Mouse (Mus musculus) ovary, postnatal 14 days (tissue): ENCODE measurements at regions not wholly inside any gene's neighbourhood (a gene's known extent, or its start where the extent isn't known, plus 50 kb on each side); places are given as distances from the start of the nearest gene placed in this dataset.

Source experiments
- DNase-seq: peaks from one replicate; pipeline ENCODE4 v3.0.0; 2022; ENCODE audit warnings: low spot score

- no peak for DNase-seq
These were observed 272.9 kb upstream of the Sox2 start for GRCm38 (mm10) chr3:34377329-34377728.

GRCm38 (mm10) chr3:34371418-34371817 is 278.8 kb upstream of the Sox2 start:
- DNase-seq, result no peak

DNA sequence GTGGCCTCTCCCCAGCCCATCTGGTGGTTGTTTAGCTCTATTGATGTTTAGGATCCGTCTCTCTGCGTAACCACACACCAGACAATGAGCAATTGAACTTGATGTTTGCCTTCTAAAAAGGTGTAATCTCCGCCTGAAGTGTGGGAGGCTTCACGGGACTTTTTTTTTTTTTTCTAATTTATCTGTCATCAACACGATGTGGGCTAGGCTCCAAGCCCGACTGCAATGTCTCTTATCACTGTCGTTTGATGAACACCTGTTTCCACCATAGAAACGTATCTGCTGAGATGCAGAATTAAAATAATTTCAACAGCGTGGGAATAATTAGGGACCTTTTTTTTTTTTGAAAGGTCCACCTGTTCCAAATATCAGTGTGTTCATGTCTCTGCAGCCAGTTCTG is 257.0 kb upstream of the Dnajc19 start:
- no peak for DNase-seq

DNA sequence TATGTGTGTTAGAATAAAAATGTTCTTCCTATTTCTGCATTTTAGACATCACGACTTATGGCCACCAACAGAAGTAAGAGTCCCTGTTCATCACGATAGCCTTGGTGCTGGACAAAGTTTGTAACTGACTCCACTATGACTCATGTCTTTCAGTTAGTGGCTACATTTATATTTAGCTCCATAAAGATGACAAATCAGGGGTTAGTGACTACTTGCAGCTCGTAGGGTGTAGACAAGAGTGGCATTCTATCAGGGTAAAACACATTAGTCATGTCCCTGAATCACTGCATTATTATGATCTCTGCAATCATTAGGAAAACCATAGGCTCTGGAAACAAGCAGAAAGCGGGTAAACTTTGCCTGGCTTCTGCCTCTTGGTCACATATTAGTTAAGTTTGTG is 252.4 kb upstream of the Dnajc19 start:
- DNase-seq, result no peak

GRCm38 (mm10) chr3:34331889-34332276 is 250.8 kb upstream of the Dnajc19 start:
- DNase-seq, result no peak

DNA sequence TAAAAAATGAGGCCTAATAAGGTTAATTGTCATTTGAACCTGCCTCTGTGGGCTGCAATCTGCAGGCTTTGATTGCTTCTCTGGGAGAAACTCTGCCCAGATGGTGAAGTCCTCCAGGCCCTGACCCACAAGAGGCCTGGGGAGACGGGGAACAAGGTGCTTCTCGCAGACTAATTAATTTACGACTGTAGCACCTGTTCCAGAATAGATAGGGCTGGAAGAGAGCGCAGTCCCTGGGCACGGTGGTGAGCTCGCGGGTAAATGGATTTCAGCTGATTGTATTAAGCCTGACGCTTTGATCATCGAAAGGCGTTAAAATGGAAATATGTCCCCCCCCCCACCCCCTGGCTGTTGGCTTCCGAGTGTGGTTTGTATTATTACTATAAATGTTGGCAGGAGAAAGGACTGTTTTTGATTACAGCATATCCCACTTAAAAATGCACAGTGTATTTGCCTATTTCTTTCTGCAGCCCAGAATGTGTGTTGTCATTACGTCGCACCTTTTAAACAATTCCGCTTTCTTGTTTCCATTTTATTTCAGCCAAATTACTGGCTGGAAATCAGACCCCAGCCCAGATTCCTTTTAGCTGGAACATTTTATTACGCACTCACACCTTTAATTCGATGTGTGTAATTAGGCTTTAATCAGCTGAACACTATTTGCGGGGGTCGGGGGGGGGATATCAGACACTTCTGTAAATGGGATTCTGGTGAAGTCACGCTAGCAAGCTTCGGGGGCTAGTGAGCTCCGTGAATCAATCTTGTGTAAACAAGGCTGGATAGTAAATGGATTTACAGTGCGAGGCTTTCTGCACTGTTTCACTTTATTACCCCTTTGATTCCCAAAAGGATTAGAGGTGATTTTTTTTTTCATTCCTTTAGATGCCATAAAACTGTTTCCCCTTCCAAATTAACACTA is 250.1 kb upstream of the Dnajc19 start:
- no peak for DNase-seq

DNA sequence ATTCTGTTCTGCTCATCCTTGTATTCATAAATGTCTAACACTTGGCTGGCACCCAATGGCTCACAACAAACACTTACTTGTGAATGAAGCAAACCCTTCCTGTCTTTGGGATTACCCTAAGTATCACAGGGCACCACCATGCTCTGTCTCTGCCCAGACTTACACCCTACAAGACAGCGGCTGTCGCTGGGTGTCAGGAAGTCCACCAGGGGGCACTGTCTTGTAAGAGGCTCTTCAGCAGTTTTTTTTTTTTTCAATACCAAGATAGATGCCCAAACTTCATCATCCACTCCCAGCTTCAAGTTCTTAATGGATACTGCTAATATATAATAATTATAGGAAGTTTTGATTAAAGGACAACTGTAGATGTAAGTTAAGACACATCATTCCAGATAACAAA is 247.7 kb upstream of the Dnajc19 start:
- DNase-seq, result no peak

DNA sequence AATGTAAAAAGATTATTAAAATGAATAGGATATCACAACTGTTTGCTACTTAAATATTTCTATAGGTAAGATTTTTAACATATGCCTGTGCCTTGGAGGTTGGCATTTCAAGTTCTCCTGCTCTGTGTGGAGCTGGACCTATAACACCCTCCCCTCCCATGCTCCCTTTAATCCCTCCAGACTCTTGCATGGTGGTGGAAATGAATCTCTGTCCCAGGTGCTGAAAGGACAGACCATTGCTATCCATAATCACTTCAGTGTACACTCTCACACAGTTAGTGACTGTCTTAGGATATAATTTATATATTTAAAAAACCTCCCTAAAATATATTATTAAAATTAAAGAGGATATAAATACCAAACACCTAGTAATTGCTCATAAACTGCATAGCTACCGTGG is 244.5 kb upstream of the Dnajc19 start:
- DNase-seq, result no peak

GRCm38 (mm10) chr3:34322527-34323210 is 241.5 kb upstream of the Dnajc19 start:
- DNase-seq, result no peak

DNA sequence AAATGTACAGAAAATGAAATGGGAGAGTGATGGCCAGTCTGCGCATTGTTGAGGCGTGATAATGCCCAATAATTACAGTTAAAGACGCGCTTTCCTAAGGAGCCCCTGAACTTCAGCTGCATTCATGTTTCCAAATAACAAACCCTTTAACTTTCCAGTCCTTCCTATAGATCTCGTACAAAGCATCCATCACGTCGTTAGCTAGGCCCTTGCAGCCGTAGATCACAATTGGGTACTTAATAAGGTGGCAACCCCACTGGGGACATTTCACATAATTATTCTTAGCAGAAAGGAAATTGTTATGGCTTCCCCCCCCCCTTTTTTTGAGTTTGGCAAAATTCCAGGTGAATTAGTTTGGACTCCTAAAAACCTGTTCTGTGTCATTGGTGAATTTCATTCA is 233.7 kb upstream of the Dnajc19 start:
- DNase-seq, result no peak

GRCm38 (mm10) chr3:34314393-34314792 is 233.3 kb upstream of the Dnajc19 start:
- no peak for DNase-seq

DNA sequence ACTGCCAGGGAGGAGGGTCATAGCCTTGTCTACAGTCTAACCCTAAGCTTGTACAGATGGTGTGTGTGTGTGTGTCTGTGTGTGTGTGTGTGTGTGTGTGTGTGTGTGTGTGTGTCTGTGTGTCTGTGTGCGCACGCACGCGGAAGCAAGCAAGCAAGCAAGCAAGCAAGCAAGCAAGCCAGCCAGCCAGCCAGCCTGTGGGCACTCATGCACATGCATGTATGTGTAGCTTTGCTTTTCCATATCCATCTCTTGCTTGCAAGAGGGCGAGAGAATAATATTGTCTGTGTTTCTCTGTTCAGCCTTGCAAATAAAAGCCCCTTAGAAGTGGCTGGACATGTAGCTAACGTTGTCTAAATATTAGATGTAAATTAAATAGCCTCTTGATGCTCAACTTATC is 230.8 kb upstream of the Dnajc19 start:
- no peak for DNase-seq

- DNase-seq, result no peak
These were observed 218.5 kb upstream of the Dnajc19 start for GRCm38 (mm10) chr3:34299637-34300036.

GRCm38 (mm10) chr3:34287836-34288235 is 206.7 kb upstream of the Dnajc19 start:
- DNase-seq, result no peak

- no peak for DNase-seq
These were observed 189.0 kb upstream of the Dnajc19 start for GRCm38 (mm10) chr3:34270154-34270553.

- no peak for DNase-seq
These were observed 185.3 kb upstream of the Dnajc19 start for GRCm38 (mm10) chr3:34266462-34266861.

- no peak for DNase-seq
These were observed 183.7 kb upstream of the Dnajc19 start for GRCm38 (mm10) chr3:34264811-34265210.

- DNase-seq, result no peak
These were observed 171.7 kb upstream of the Dnajc19 start for GRCm38 (mm10) chr3:34252730-34253337.

DNA sequence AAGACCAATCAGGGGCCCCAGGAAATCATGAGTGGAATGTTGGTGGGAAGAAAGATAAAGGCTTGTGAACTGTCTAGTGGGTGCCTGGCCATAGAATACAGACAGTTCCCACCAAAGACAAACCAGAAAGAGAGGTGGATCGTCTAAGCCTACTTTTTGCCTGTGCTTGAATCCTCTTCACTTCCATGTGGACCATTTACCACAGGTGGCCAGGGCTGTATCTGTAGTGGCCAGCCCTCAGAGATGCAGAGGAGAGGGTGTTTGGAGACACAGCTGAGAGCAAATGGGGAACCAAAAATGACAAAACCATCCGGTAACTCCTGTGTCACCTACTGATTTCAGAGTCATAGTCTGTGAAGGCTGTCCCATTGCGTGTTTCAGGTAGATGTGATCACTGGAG is 161.0 kb upstream of the Dnajc19 start:
- DNase-seq, result no peak

GRCm38 (mm10) chr3:34239978-34240377 is 158.9 kb upstream of the Dnajc19 start:
- no peak for DNase-seq

DNA sequence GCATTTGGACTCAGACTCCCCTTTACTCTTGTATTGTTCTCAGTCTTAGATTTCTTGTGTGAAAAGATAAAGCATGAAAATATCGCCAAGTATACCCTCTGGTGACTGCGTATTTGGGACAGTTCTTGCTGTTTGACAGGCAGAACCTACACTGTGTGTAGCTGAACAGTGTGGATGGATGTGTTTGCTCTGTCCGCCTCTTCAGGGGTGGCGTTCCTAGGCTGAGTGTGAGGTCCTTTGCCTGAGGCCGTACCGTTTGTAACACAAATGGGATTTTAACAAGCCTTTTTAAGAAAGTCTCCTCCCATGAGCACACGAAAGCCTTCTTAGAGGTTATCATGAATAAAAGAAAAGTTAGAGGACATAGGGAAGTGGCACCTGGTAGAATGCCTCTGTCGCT is 153.3 kb upstream of the Dnajc19 start:
- DNase-seq, result no peak

- no peak for DNase-seq
These were observed 151.5 kb upstream of the Dnajc19 start for GRCm38 (mm10) chr3:34232329-34233250.
